In genomic region chr16:18626376-18626878, GRCm38 (mm10) we compare ENCODE assay signal across 8 mouse cellular contexts. TPM values are rescaled to one million over a fixed set of nuclear protein-coding genes. Genes with fewer than 3 reads are reported as not detected.
A peak's percentile ranks its signal among the peaks of the same experiment; 100 is the strongest.
DNase-seq lines count a peak whose midpoint lies in the region; TF ChIP-seq lines count a peak whose summit lies in the region.

Gene Gm49601 (minus strand): TSS chr16:18626427.

- peaks cover 97% of the 10 kb centered on the region for H3K27me3 ChIP-seq in megakaryocyte, embryonic 14.5 days (replicated peaks)

- peak within 1 kb of the TSS; percentile 99 for H3K27ac ChIP-seq in left cerebral cortex, adult 2 months

- H3K36me3 ChIP-seq in megakaryocyte, embryonic 14.5 days (replicated peaks; ENCODE audit: low read length), result peaks cover 2% of the 10 kb centered on the region

- no peaks in the 10 kb centered on the region for H3K9me3 ChIP-seq in megakaryocyte, embryonic 14.5 days

- H3K4me3 ChIP-seq in left cerebral cortex, adult 2 months, result peak within 1 kb of the TSS; percentile 84
- H3K4me3 ChIP-seq in megakaryocyte, embryonic 14.5 days (replicated peaks), result peak within 1 kb of the TSS; percentile 90

- peaks cover 99% of the 10 kb centered on the region for H3K4me1 ChIP-seq in megakaryocyte, embryonic 14.5 days

- peak; percentile 91 for TF ChIP-seq CTCF in left cerebral cortex, adult 2 months (IDR thresholded peaks at IDR 0.05)

- intact Hi-C loops in left cerebral cortex, adult 2 months (cut with DNase I), result loop anchor here (1.0 kb wide), 1 partner anchor 52 kb away; no protein-coding TSS in a partner anchor

- DNase-seq in WW6 (ENCODE audit: low read depth, low spot score), result peak; percentile 68
- DNase-seq in cerebellum, postnatal 4 days (ENCODE audit: low spot score in 2 of 2), result peak; percentile 72 to 88
- DNase-seq in gastrocnemius, adult 8-10 months (ENCODE audit: low spot score in 2 of 2), result peak; percentile 70 to 79
- peak; percentile 46 for DNase-seq in hindlimb bud, embryonic 11.5 days (ENCODE audit: extremely low spot score, low read depth, low spot score)
- DNase-seq in left cerebral cortex, adult 2 months (ENCODE audit: extremely low spot score in 1 of 2, low spot score in 2 of 2), result peak; percentile 89 to 91
- DNase-seq in right cerebral cortex, adult 2 months (ENCODE audit: low spot score in 2 of 2), result peak; percentile 80 to 91
- DNase-seq in urinary bladder, postnatal 14 days (ENCODE audit: low spot score), result peak; percentile 80

RNA-seq across cellular contexts. Expression of gene Gm49601, which starts in this region (rescaled TPM):
- total RNA-seq in gastrocnemius, adult 8-10 months (2022), result under 1 TPM in 3 of 4 experiments, not detected in 1; 0.29 to 0.48 (median 0.47) TPM
- 100 to 1,000 TPM; 260 to 297 TPM for total RNA-seq in left cerebral cortex, adult 2 months (2021)
- 1.0 TPM in 1 of 2 replicates, not detected in the other for polyA plus RNA-seq in megakaryocyte, embryonic 14.5 days (2012; ENCODE audit: insufficient read depth, low replicate concordance)

Comparison
In these comparisons a context has a peak if more than half of its experiments do, and no peak if none do; other contexts are left out.
1. Peak in every context shown above with its lines: DNase-seq, H3K4me3 ChIP-seq and H3K27ac ChIP-seq.
2. RNA of gene Gm49601 (total RNA-seq): 260 to 297 TPM in left cerebral cortex, adult 2 months; 0.29 to 0.48 TPM in gastrocnemius, adult 8-10 months; every median in the first group is over 100 times any median in the second.
3. Peak in DNase-seq in gastrocnemius, adult 8-10 months; RNA of the gene not detected or under 1 TPM.